Mouse (Mus musculus) adrenal gland, postnatal 0 days (tissue): ENCODE data around the gene Olfr1148. TPM values are rescaled to one million over a fixed set of nuclear protein-coding genes. Genes with fewer than 3 reads are reported as not detected.

Source experiments
- polyA plus RNA-seq: library from polyadenylated mRNA; unstranded; fragments of >200 nt; fragmentation: Nextera tagmentation; extraction: Ambion mirVana; gene quantifications from 2 replicates; pipeline ENCODE4 v1.2.1, GENCODE M21; 2015

The Olfr1148 gene
- polyA plus RNA-seq, result not detected in 2 replicates

DNA sequence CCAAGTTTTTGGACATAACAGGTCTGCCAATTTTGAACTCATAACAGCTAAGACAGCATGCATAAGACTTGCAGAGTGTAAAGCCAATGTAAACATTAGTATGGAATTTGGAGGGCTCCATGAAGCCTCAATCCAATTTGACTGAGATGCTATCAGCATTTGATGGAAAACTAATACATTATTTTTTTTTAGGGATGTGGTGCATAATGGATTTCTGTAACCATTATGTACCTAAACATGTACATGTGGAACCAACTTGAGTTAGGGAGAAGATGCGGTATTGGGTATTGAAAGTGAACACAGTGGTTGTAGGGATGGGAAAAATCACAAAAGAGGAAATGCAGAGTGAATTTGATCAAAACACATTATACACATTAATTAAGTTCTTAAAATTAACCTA, at the start of gene Olfr1148:
TSS of gene Olfr1148 (plus strand) at position 301 of the 400 bp plus-strand sequence.

DNA sequence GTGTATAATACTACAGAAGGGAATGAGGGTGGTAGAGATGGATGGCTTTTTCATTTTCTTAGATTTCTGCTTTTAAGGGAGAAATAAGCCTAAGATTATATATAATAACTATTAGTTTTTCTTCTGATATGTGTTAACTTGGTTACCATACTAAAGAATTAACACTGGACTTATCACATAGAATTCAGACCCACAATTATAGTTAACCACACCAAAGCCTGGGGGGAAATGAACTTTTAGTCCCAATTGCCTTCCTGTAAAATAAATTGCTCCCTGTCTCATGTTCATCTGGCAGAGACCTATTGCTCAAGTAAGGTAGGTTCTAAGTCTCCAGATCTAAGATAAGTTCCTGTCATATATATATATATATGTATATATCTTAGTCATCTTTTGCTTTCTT, 30.0 kb upstream of the Olfr1148 start, which contains the start of gene Olfr1143:
TSS of gene Olfr1143 (plus strand) at position 301 of the 400 bp plus-strand sequence.

DNA sequence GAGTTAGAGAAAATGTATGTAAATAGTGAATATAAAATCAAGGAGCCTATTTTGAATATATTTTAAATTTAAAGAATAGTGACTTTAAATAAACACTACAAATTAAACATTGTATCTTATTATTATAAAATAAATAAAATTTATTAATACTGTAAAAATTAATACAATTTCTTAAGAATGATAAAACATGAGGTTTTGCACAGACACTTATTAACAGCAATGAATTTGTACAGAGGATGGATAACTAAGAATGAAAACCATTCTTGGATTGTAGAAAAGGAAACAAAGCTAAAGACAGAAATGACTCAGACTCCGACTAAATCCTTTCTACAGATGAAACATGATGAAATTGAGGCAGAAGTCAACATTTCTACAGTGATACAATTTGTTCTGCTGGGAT, 20.8 kb upstream of the Olfr1148 start, which contains the start of gene Olfr1145:
TSS of gene Olfr1145 (plus strand) at position 301 of the 400 bp plus-strand sequence.

GRCm38 (mm10) chr2:87843693-87844092, 13.4 kb downstream of the Olfr1148 start, which contains the start of gene Olfr1150-ps1:
Gene Olfr1150-ps1, plus strand, starts transcription at chr2:87843993.

DNA sequence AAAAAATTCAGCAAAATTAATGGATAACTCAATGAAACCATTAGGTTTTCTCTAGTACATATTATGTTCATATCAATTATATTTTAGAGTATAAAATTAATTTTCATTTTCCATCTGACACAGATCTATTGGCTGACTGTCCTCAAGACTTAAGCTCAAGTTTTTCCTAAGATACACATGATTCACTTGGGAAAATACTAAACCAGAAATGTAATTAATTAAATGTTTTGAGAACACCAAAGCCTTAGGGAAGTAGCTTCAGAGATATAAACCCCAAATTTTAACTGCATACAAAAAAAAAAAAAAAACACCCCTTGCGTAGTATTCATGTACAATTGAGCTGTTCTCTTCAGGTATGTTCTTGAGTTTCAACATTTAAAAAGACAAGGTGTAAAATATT, 25.2 kb downstream of the Olfr1148 start, which contains the start of gene Olfr1151:
TSS of gene Olfr1151 (plus strand) at position 301 of the 400 bp plus-strand sequence.

DNA sequence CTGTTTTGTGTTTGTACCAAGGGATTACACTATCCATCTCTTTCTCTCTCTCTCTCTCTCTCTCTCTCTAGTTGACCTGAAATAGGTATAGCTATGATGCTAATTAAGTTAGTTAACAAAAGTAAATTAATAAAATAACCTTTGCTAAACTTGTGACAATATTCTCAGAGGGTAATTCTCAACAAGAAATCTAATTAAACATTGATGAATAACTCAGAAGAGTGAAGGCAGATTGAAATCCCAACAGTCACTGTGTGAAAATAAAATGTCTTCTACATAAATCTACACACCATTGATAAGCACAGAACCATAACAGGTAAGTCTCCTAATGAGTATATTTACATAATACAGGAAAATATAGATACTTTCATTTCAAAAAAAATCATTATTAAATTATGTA, 35.9 kb downstream of the Olfr1148 start, which contains the start of gene Olfr1152:
TSS of gene Olfr1152 (plus strand) at position 301 of the 400 bp plus-strand sequence.

Other genes with a start within 250 kb of the Olfr1148 start
- not detected in 2 replicates for gene Olfr1130, start 224.3 kb upstream of the Olfr1148 start, polyA plus RNA-seq
- not detected in 2 replicates for gene Olfr1131, start 203.4 kb upstream of the Olfr1148 start, polyA plus RNA-seq
- not detected in 2 replicates for gene Olfr1132, start 193.0 kb upstream of the Olfr1148 start, polyA plus RNA-seq
- not detected in 2 replicates for gene Olfr1133, start 183.2 kb upstream of the Olfr1148 start, polyA plus RNA-seq
- gene Olfr1134, start 172.1 kb upstream of the Olfr1148 start, polyA plus RNA-seq, result not detected in 2 replicates
- gene Olfr1135, start 156.9 kb upstream of the Olfr1148 start, polyA plus RNA-seq, result not detected in 2 replicates
- not detected in 2 replicates for gene Olfr1136, start 136.6 kb upstream of the Olfr1148 start, polyA plus RNA-seq
- not detected in 2 replicates for gene Olfr1137, start 117.4 kb upstream of the Olfr1148 start, polyA plus RNA-seq
- not detected in 2 replicates for gene Olfr1138, start 90.6 kb upstream of the Olfr1148 start, polyA plus RNA-seq
- not detected in 2 replicates for gene Olfr1140, start 86.8 kb upstream of the Olfr1148 start, polyA plus RNA-seq
- gene Olfr1141, start 76.5 kb upstream of the Olfr1148 start, polyA plus RNA-seq, result not detected in 2 replicates
- gene Olfr152, start 51.0 kb upstream of the Olfr1148 start, polyA plus RNA-seq, result not detected in 2 replicates
- not detected in 2 replicates for gene Olfr1143, start 29.9 kb upstream of the Olfr1148 start, polyA plus RNA-seq
- gene Olfr1145, start 20.7 kb upstream of the Olfr1148 start, polyA plus RNA-seq, result not detected in 2 replicates
- not detected in 2 replicates for gene Olfr1150-ps1, start 13.5 kb downstream of the Olfr1148 start, polyA plus RNA-seq
- not detected in 2 replicates for gene Olfr1151, start 25.3 kb downstream of the Olfr1148 start, polyA plus RNA-seq
- gene Olfr1152, start 36.0 kb downstream of the Olfr1148 start, polyA plus RNA-seq, result not detected in 2 replicates
- gene Olfr1153, start 64.4 kb downstream of the Olfr1148 start, polyA plus RNA-seq, result not detected in 2 replicates
- gene Olfr1154, start 74.6 kb downstream of the Olfr1148 start, polyA plus RNA-seq, result not detected in 2 replicates
- gene Olfr1155, start 114.6 kb downstream of the Olfr1148 start, polyA plus RNA-seq, result not detected in 2 replicates
- gene Olfr1156, start 122.6 kb downstream of the Olfr1148 start, polyA plus RNA-seq, result not detected in 2 replicates
- not detected in 2 replicates for gene Olfr1157, start 137.8 kb downstream of the Olfr1148 start, polyA plus RNA-seq
- gene Olfr74, start 144.1 kb downstream of the Olfr1148 start, polyA plus RNA-seq, result not detected in 2 replicates
- gene Olfr1158, start 159.6 kb downstream of the Olfr1148 start, polyA plus RNA-seq, result not detected in 2 replicates
- not detected in 2 replicates for gene Olfr1160, start 177.7 kb downstream of the Olfr1148 start, polyA plus RNA-seq
- gene Olfr1161, start 192.2 kb downstream of the Olfr1148 start, polyA plus RNA-seq, result not detected in 2 replicates
- gene Olfr73, start 207.2 kb downstream of the Olfr1148 start, polyA plus RNA-seq, result 0.04 TPM in 1 of 2 replicates, not detected in the other
- gene Olfr1162, start 220.6 kb downstream of the Olfr1148 start, polyA plus RNA-seq, result not detected in 2 replicates
- gene Olfr1163, start 241.3 kb downstream of the Olfr1148 start, polyA plus RNA-seq, result not detected in 2 replicates